Mouse (Mus musculus) bone marrow macrophage, adult 2 months (primary cell): ENCODE results near the gene Pi4kb.

Experiments
- CTCF ChIP-seq: IDR thresholded peaks from 2 replicates; pipeline ENCODE4 v1.5.1; 2012; ENCODE audit warnings: low read depth, mild to moderate bottlenecking, low read length, moderate library complexity
- POLR2A ChIP-seq: IDR thresholded peaks from 2 replicates; pipeline ENCODE4 v1.6.1; 2012; ENCODE audit warnings: mild to moderate bottlenecking, low read depth, low read length, borderline replicate concordance

DNA sequence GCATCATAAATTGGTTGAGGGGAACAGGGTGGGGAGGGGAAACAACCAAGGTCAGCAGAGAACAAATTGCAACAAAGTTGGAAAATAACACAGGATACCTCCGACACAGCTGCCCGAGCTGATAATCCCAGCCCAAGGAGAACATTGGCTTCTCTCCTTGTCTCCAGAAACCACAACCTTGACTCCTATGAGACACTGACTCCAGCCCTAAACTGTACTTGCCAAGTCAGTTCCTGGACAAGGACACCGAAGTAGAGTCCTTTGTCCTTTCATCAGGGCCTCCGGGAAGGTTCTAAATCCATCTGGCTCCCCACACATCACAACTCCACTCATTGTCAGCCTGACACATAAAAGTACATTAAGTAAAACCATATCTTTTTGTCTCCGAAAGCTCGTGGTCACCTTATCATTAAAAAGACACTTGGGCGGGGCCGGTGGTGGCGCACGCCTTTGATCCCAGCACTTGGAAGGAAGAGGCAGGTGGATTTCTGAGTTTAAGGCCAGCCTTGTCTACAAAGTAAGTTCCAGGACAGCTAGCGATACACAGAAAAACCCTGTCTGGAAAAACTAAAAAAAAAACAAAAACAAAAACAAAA lies 72.0 kb downstream of the Pi4kb start:
- TF ChIP-seq POLR2A (no peak), CTCF (no peak)
